Mouse (Mus musculus) lung, embryonic 15.5 days (tissue): ENCODE results near the gene Sar1a. TPM values are rescaled to one million over a fixed set of nuclear protein-coding genes. Genes with fewer than 3 reads are reported as not detected.

Experiments used
- ATAC-seq: fragments of 200-750 bp; cut with Nextera tagmentation; 2 replicates; pipeline ENCODE4 v1.8.0; 2017; ENCODE audit warnings: moderate number of reproducible peaks, borderline replicate concordance; ENCODE audit not compliant: low FRiP score, low TSS enrichment; ENCODE audit errors: extremely low read depth
- H3K27ac ChIP-seq: fragments of 300-500 bp; sonication (generic); 2 replicates; pipeline ENCODE4 v1.5.1; 2015; ENCODE audit warnings: moderate library complexity, mild to moderate bottlenecking, inconsistent platforms
- H3K27me3 ChIP-seq: fragments of 300-500 bp; sonication (generic); 2 replicates; pipeline ENCODE4 v1.6.1; 2015; ENCODE audit warnings: inconsistent platforms
- H3K36me3 ChIP-seq: fragments of 300-500 bp; sonication (generic); 2 replicates; pipeline ENCODE4 v1.6.1; 2015; ENCODE audit warnings: inconsistent platforms
- H3K4me1 ChIP-seq: fragments of 300-500 bp; sonication (generic); 2 replicates; pipeline ENCODE4 v1.6.1; 2015; ENCODE audit warnings: inconsistent platforms
- H3K4me2 ChIP-seq: fragments of 300-500 bp; sonication (generic); 2 replicates; pipeline ENCODE4 v1.6.1; 2015; ENCODE audit warnings: inconsistent platforms, mild to moderate bottlenecking, moderate library complexity
- H3K4me3 ChIP-seq: fragments of 300-500 bp; sonication (generic); 2 replicates; pipeline ENCODE4 v1.5.1; 2015; ENCODE audit warnings: mild to moderate bottlenecking, inconsistent platforms
- H3K9ac ChIP-seq: fragments of 300-500 bp; sonication (generic); 2 replicates; pipeline ENCODE4 v1.6.1; 2015; ENCODE audit warnings: inconsistent platforms
- H3K9me3 ChIP-seq: fragments of 300-500 bp; sonication (generic); 2 replicates; pipeline ENCODE4 v1.6.1; 2016; ENCODE audit warnings: inconsistent platforms
- WGBS: fragments of 180-500 bp; shearing (Covaris S2); methylation state at CpG from one replicate; pipeline ENCODE4 v1.1.7; 2015; 5-methylcytosine and 5-hydroxymethylcytosine counted together
- polyA plus RNA-seq: library from polyadenylated mRNA; unstranded; fragments of >200 nt; fragmentation: Nextera tagmentation; extraction: Ambion mirVana; gene quantifications from 2 replicates; pipeline ENCODE4 v1.2.1, GENCODE M21; 2015

The Sar1a gene
- 242 and 243 TPM in 2 replicates for polyA plus RNA-seq

DNA sequence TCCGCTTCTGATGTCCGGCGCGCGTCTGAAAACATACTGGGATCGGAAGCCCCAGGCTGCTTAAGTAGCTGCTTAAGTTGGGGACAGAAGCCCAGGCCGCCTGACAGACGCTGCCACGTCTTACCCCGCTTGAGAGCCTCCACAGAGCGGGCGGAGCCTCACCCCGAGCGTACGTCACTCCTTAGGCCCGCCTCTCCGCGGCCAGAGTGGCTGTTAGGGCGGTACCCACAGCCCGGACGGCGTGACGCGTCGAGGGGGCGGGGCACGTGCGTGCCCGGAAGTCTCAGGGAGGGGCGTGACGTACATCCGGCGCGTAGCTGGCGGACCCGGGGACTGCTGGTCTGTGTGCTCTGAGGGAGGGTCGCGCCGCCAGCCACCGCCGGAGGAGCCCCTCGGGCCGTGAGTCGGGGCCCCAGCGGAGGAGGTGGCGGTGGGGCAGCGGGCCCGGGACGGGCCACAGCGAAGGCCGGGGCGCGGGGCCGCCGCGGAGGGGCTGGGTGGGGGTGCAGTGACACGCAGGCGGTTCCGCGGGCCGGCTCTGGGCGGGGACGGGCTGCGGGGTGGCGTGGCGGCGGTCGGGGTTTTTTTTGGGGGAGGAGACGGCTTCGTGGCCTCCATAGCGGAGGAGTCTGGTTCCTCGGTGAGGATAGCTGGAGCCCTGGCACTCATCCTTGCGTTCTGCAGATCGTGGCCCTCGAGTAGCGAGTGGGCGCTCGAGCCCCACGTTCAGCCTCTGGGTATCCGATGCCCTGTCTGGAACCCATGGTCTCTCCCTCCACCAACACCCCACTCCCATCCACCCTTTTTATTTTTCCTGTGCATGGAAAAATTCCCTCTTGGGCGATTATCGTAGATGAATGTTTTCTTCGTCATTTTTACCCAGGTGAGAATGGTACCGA is at the start of gene Sar1a:
Sar1a (plus strand) TSS at position 285 of the 899 bp plus-strand sequence.
- Histone ChIP-seq H3K27me3 (no peaks in the 10 kb centered on the region), H3K4me1 (peaks cover 12% of the 10 kb centered on the region), H3K4me3 (peak within 1 kb of the TSS; percentile 86), H3K27ac (peak within 1 kb of the TSS; percentile 89), H3K36me3 (peaks cover 17% of the 10 kb centered on the region), H3K4me2 (peak within 1 kb of the TSS; percentile 78), H3K9me3 (no peaks in the 10 kb centered on the region), H3K9ac (peak within 1 kb of the TSS; percentile 84)
- WGBS: under 1% methylated on average over 83 of the region's 84 CpGs
- peak; percentile 100 for ATAC-seq

DNA sequence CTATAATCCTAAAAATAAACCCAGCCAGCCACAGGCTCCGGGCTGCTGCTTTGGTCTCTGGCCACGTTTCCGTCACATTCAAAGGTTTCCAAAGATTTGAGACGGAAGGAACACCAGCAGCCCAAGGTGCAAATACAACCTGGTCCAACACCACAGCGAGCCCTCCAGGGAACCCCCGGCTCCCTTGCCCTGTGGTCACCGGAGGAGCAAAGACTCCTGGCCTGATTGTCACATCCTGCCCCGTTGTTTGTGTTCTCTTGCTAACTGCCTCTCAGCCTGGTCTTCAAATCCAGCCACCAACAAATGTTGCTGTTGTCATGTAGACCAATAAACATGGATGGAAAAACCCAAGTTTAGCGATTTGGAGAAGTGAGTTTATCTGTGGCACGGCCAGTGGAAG is 47.7 kb upstream of the Sar1a start:
- no peak overlapping the region for H3K27ac ChIP-seq
- WGBS: 68% methylated on average over 10 of the region's 10 CpGs
- peaks cover 8% of the 10 kb centered on the region for H3K4me1 ChIP-seq
- no peaks in the 10 kb centered on the region for H3K27me3 ChIP-seq
- no peak overlapping the region for H3K9ac ChIP-seq
- no peaks in the 10 kb centered on the region for H3K36me3 ChIP-seq
- no peak overlapping the region for H3K4me3 ChIP-seq
- H3K4me2 ChIP-seq: no peak overlapping the region
- no peak for ATAC-seq
- 0 out of 2 replicates have a peak, but pooled peaks cover 5% of the 10 kb centered on the region for H3K9me3 ChIP-seq

DNA sequence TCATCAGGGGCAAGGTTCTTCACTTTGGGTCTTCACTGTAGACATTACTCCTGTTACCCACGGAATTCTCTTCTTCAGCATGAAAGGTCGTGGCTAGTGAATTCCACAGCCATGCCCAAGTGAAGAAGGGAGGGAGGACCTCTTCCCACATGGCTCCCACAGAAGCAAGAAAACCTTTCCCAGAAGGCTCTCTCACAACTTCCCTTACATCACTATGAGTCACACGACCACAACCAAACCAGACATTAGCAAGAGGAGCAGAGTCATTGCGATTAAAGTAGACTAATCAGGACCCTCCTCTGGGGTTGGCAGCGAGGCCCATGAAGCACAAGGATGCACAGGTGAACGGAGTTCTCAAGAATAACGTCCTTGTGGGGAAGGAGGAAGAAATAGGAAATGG is 43.0 kb upstream of the Sar1a start:
- H3K4me3 ChIP-seq: no peak overlapping the region
- H3K4me2 ChIP-seq: no peak overlapping the region
- H3K27ac ChIP-seq: no peak overlapping the region
- H3K36me3 ChIP-seq: no peaks in the 10 kb centered on the region
- WGBS: 75% methylated on average over 7 of the region's 7 CpGs
- H3K9ac ChIP-seq: no peak overlapping the region
- no peaks in the 10 kb centered on the region for H3K4me1 ChIP-seq
- H3K9me3 ChIP-seq: 0 out of 2 replicates have a peak, but pooled peaks cover 5% of the 10 kb centered on the region
- ATAC-seq: no peak
- H3K27me3 ChIP-seq: no peaks in the 10 kb centered on the region

DNA sequence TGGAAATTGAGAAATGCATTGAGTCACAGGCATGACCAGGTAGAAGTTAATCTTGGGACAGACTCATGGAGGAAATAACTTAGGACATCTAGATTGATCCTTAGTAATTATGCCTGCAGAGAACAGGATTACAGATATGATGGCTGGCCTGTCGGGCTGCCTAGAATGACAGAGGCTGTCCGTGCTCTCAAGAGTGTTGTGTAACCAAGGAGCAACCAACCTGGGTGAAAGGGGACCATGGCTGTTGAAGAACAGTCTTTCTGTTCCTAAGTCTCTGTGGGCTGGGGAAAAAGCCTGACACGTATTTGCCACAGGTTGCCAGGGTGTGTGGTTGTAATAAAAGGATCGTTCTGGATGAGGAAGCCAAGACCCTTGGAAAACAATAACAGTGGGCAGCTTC is 39.7 kb upstream of the Sar1a start:
- H3K9ac ChIP-seq: no peak overlapping the region
- no peaks in the 10 kb centered on the region for H3K36me3 ChIP-seq
- H3K4me2 ChIP-seq: no peak overlapping the region
- H3K9me3 ChIP-seq: 0 out of 2 replicates have a peak, but pooled peaks cover 5% of the 10 kb centered on the region
- no peaks in the 10 kb centered on the region for H3K27me3 ChIP-seq
- H3K4me3 ChIP-seq: no peak overlapping the region
- H3K27ac ChIP-seq: no peak overlapping the region
- 66% methylated on average over 4 of the region's 4 CpGs for WGBS
- no peaks in the 10 kb centered on the region for H3K4me1 ChIP-seq
- ATAC-seq: no peak

DNA sequence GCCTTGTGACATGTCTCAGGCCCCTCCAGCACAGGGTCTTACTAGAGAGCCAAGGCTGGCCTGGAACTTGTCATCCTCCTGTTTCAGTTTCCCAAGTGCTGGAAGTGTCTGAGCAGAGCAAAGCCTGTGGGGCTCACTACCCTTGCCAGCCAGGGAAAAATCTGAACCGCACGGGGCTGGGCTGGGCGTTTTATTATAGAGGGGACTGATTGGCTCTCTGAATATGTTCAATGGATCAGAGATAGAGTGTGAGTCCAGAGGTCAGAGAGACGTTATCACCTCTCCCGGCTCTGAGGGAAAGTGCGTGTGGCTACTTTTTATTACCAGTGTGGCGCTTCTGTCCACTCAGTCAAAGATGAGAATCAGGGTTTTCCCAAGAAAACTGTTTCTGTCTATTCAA is 33.5 kb upstream of the Sar1a start:
- H3K27ac ChIP-seq: no peak overlapping the region
- no peak overlapping the region for H3K9ac ChIP-seq
- H3K9me3 ChIP-seq: no peaks in the 10 kb centered on the region
- no peaks in the 10 kb centered on the region for H3K36me3 ChIP-seq
- ATAC-seq: no peak
- 68% methylated on average over 7 of the region's 7 CpGs for WGBS
- no peak overlapping the region for H3K4me3 ChIP-seq
- H3K4me2 ChIP-seq: no peak overlapping the region
- H3K4me1 ChIP-seq: peaks cover 13% of the 10 kb centered on the region
- no peaks in the 10 kb centered on the region for H3K27me3 ChIP-seq

DNA sequence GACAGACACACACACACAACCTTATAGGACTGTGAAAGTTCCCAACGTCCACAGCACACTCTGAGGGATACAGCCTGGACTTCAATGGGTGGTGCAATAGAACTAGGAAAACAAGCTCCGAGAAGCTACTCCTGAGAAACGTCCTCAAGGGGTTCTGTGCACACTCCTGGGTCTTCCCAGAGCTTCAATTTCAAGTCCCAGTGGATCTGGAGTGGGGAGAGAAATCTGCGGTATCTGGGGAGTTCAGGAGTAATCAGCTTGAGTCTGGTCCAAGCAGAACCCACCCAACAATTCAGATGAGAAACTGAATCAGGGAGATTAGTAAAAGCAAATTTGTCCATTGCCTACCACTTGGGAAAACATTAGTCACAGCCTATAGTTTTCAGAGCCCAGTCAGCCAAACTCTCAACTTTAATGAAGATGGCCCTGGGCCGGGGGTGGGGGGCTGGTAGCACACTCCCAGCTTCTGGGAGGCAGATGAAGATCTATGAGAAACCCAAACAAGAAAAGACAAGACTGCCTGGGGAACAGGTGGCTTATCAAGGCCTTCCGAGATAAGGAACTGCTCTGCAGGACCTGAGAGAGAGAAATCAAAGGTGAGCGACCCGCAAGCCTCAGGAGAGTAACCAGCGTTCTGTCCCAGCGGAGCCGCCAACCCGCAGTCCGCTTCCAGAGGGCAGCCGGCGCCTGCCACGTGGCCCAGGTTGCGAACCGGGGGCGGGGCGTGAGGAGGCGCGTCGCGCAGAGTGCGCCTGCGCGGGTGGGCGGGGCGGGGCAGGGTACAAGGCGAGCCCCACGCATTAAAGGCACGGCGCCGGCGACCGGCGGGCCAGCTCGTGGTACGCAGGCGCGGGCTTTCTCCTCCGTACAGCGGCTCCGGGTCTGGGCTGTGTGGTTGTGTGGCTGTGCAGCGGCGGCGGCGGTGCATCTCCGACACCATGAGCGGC is 32.0 kb upstream of the Sar1a start, which contains the start of gene Ppa1:
Ppa1 (plus strand) TSS at position 763 of the 947 bp plus-strand sequence.
- no peaks in the 10 kb centered on the region for H3K27me3 ChIP-seq
- ATAC-seq: peak; percentile 96
- H3K4me3 ChIP-seq: peak within 1 kb of the TSS; percentile 67
- H3K9ac ChIP-seq: peak within 1 kb of the TSS; percentile 73
- peak within 1 kb of the TSS; percentile 84 for H3K4me2 ChIP-seq
- H3K27ac ChIP-seq: peak within 1 kb of the TSS; percentile 74
- 1% methylated on average over 50 of the region's 50 CpGs for WGBS
- H3K4me1 ChIP-seq: peaks cover 13% of the 10 kb centered on the region
- H3K9me3 ChIP-seq: no peaks in the 10 kb centered on the region
- H3K36me3 ChIP-seq: no peaks in the 10 kb centered on the region

DNA sequence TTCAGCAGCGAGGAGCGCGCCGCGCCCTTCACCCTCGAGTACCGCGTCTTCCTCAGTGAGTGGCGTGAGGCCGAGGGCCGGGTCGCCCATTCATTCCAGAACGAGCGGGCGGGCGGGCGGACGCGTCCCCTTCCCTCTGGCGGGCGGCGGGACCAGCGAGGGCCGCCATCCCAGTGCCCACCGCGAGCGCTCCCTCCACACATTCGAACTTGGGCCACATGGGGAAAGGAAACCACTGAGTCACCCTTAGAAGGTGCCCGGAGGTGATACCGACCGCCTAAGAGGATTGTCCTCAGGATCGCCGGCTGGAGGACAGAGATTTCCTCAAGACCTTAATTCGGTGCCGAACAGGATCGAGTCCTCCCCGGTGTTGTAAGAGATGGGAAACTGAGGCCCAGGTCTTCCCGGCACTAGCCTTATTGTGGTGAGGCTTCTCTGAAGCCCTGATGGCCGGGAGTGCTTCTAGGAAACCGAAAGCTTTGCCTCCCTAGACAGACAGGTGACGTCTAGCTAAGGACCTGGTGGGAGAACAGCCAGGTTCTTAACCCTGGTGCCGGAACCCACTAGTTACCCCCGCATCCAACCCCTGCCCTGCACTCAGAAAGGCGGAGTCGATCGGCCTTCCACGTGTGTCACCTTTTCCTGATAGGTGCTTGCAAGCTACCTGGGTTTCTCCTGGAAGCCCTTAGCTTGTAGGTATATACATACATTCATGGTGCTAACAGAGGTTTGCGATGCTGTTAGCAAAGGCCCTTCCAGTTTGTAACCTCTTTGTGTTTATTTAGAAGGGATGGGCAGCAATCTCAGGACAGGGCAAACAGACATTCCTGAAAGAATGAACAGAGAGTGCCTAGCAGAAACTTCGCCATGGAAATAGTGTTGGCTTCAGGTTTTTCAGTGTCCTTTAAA is 31.1 kb upstream of the Sar1a start:
- Histone ChIP-seq H3K36me3 (no peaks in the 10 kb centered on the region), H3K4me1 (peaks cover 13% of the 10 kb centered on the region), H3K4me2 (peak overlapping the region; percentile 84), H3K27ac (peak overlapping the region; percentile 74), H3K4me3 (peak overlapping the region; percentile 67), H3K9me3 (no peaks in the 10 kb centered on the region), H3K9ac (peak overlapping the region; percentile 73), H3K27me3 (no peaks in the 10 kb centered on the region)
- under 1% methylated on average over 47 of the region's 49 CpGs for WGBS
- no peak for ATAC-seq

DNA sequence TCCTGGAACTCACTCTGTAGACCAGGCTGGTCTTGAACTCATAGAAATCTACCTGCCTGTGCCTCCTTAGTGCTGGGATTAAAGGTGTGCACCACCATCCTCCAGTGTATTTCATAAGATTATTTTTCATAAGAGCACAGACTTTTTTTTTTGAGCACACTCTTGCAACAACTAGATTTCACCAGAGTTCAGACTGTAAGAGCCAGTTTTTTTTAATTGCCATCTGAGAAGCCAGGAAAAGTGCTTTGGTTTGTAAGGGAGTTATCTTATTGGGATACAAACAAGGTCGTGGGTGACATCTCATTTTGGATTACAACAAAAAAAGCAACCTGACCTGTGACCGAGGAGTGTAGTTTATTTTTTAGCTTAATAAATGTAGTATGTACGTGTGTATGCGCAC is 26.0 kb upstream of the Sar1a start:
- WGBS: 86% methylated on average over 4 of the region's 4 CpGs
- no peaks in the 10 kb centered on the region for H3K9me3 ChIP-seq
- no peak overlapping the region for H3K9ac ChIP-seq
- no peak overlapping the region for H3K4me3 ChIP-seq
- ATAC-seq: no peak
- H3K4me1 ChIP-seq: peaks cover 5% of the 10 kb centered on the region; the same call in 1 of the 2 replicates
- no peak overlapping the region for H3K27ac ChIP-seq
- H3K4me2 ChIP-seq: no peak overlapping the region
- no peaks in the 10 kb centered on the region for H3K27me3 ChIP-seq
- 0 out of 2 replicates have a peak, but pooled peaks cover 4% of the 10 kb centered on the region for H3K36me3 ChIP-seq

DNA sequence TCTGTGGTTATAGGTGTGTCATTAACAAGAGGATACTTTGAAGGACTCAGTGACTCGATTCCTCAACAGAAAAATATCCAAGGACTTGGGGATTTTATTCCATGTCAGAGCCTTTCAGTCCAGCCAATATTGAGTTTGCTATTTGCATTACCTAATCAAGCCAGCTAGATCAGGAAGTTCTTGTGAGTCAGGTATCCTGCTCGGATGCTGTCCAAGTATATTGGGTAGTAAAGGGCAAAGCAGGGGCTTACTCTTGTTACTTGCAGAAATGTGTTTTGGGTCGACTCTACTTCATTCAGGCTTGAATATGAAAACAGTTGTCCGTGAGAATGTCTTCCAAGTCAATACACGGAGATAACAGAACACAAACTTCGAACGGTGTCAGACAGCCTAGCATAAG is 25.4 kb upstream of the Sar1a start:
- 80% methylated on average over 7 of the region's 7 CpGs for WGBS
- no peak for ATAC-seq
- peaks cover 10% of the 10 kb centered on the region; the same call in 1 of the 2 replicates for H3K36me3 ChIP-seq

DNA sequence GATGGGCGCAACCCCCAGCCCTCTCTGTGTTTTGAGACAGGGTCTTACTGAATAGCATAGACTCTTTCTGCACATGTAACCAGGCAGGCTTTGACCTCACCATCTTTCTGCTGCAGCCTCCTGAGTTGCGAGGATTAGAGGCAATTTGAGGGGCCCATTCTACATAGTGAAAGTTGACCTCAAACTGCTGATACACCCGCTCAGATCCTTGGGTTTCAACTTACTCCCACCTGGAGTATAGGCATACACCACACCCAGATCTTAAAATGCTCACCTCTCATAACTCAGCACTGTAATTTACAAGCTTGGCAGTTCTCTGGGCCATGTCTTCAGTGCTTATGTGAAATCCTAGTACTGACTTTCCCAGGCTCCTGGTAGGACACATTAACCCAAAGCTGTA is 24.9 kb upstream of the Sar1a start:
- no peak overlapping the region for H3K4me2 ChIP-seq
- H3K4me1 ChIP-seq: no peaks in the 10 kb centered on the region
- peaks cover 15% of the 10 kb centered on the region; the same call in 1 of the 2 replicates for H3K36me3 ChIP-seq
- H3K9me3 ChIP-seq: no peaks in the 10 kb centered on the region
- ATAC-seq: no peak
- H3K4me3 ChIP-seq: no peak overlapping the region
- H3K27me3 ChIP-seq: no peaks in the 10 kb centered on the region
- H3K27ac ChIP-seq: no peak overlapping the region
- 94% methylated on average over 3 of the region's 3 CpGs for WGBS
- H3K9ac ChIP-seq: no peak overlapping the region

More for the DNA sequence above, 25.4 kb upstream of the Sar1a start:
- Histone ChIP-seq H3K27me3 (no peaks in the 10 kb centered on the region), H3K27ac (no peak overlapping the region), H3K4me3 (no peak overlapping the region), H3K9me3 (no peaks in the 10 kb centered on the region), H3K4me2 (no peak overlapping the region), H3K4me1 (no peaks in the 10 kb centered on the region), H3K9ac (no peak overlapping the region)
